Mouse (Mus musculus) limb, embryonic 14.5 days (tissue): ENCODE results near the gene Cald1. TPM values are rescaled to one million over a fixed set of nuclear protein-coding genes. Genes with fewer than 3 reads are reported as not detected.

Source experiments
- ATAC-seq: fragments of 200-750 bp; cut with Nextera tagmentation; 2 replicates; pipeline ENCODE4 v1.8.0; 2017; ENCODE audit warnings: low read depth, moderate number of reproducible peaks, moderate TSS enrichment; ENCODE audit not compliant: low FRiP score
- DNase-seq: peaks from one replicate; pipeline ENCODE4 v3.0.0-alpha.2; 2015; ENCODE audit warnings: low spot score
- H3K27ac ChIP-seq: fragments of 300-500 bp; sonication (generic); replicated peaks from 2 replicates; pipeline ENCODE4 v1.5.1; 2014; ENCODE audit warnings: low read depth, mild to moderate bottlenecking, low read length, moderate library complexity, mixed read lengths
- H3K27me3 ChIP-seq: fragments of 300-500 bp; sonication (generic); 2 replicates; pipeline ENCODE4 v1.6.1; 2014; ENCODE audit warnings: low read length, mixed read lengths; ENCODE audit not compliant: control insufficient read depth, insufficient read depth
- H3K36me3 ChIP-seq: fragments of 300-500 bp; sonication (generic); 2 replicates; pipeline ENCODE4 v1.6.1; 2014; ENCODE audit warnings: mild to moderate bottlenecking, low read length, moderate library complexity, mixed read lengths; ENCODE audit not compliant: control insufficient read depth, insufficient read depth
- H3K4me1 ChIP-seq: fragments of 300-500 bp; sonication (generic); 2 replicates; pipeline ENCODE4 v1.6.1; 2014; ENCODE audit warnings: antibody characterized with exemption, low read length, mixed read lengths; ENCODE audit not compliant: control insufficient read depth, insufficient read depth
- H3K4me2 ChIP-seq: fragments of 300-500 bp; sonication (generic); replicated peaks from 2 replicates; pipeline ENCODE4 v1.6.1; 2014; ENCODE audit warnings: low read depth, mild to moderate bottlenecking, low read length, moderate library complexity; ENCODE audit not compliant: severe bottlenecking
- H3K4me3 ChIP-seq: fragments of 300-500 bp; sonication (generic); replicated peaks from 2 replicates; pipeline ENCODE4 v1.5.1; 2014; ENCODE audit warnings: low read length
- H3K9ac ChIP-seq: fragments of 300-500 bp; sonication (generic); 2 replicates; pipeline ENCODE4 v1.6.1; 2014; ENCODE audit warnings: mild to moderate bottlenecking, low read depth, low read length, moderate library complexity; ENCODE audit not compliant: severe bottlenecking
- H3K9me3 ChIP-seq: fragments of 300-500 bp; sonication (generic); 2 replicates; pipeline ENCODE4 v1.6.1; 2016; ENCODE audit warnings: low read length; ENCODE audit not compliant: control insufficient read depth
- POLR2A ChIP-seq: fragments of 200-500 bp; IDR thresholded peaks from 2 replicates; pipeline ENCODE4 v1.8.0; 2012; ENCODE audit warnings: inconsistent platforms, mild to moderate bottlenecking, moderate library complexity, borderline replicate concordance; ENCODE audit not compliant: insufficient read depth, insufficient read length; ENCODE audit errors: extremely low read depth
- WGBS: fragments of 180-500 bp; shearing (Covaris S2); extraction: QIAGEN DNeasy Blood & Tissue Kit; methylation state at CpG from one replicate; pipeline ENCODE4 v1.1.7; 2014; 5-methylcytosine and 5-hydroxymethylcytosine counted together
- polyA plus RNA-seq, 2 experiments: library from polyadenylated mRNA; depleted of rRNA in 1 of 2; stranded (reverse) in 1 of 2; unstranded in 1 of 2; fragments of >200 nt; fragmentation: Nextera tagmentation in 1 of 2; extraction: Ambion mirVana in 1 of 2; gene quantifications; 2 replicates each; pipeline versions ENCODE4 v1.2.1 to v1.2.3; 2012 to 2014

Gene Cald1
- polyA plus RNA-seq, 2 experiments: 127 to 231 TPM

- DNase-seq: no peak
- Histone ChIP-seq H3K9me3 (no peaks in the 10 kb centered on the region), H3K4me1 (peaks cover 10% of the 10 kb centered on the region), H3K9ac (no peak overlapping the region), H3K27ac (no peak overlapping the region), H3K4me2 (no peak overlapping the region), H3K36me3 (no peaks in the 10 kb centered on the region; the same call in 1 of the 2 replicates), H3K4me3 (no peak overlapping the region), H3K27me3 (no peaks in the 10 kb centered on the region)
- WGBS: 89% methylated on average over 5 of the region's 5 CpGs
- TF ChIP-seq POLR2A: no peak
- ATAC-seq: no peak
These were observed 60.5 kb downstream of the Cald1 start for GRCm38 (mm10) chr6:34658791-34659190.

GRCm38 (mm10) chr6:34660724-34661123 lies 62.4 kb downstream of the Cald1 start:
- DNase-seq (peak; percentile 60), ATAC-seq (no peak)
- Histone ChIP-seq H3K27me3 (no peaks in the 10 kb centered on the region), H3K9me3 (no peaks in the 10 kb centered on the region), H3K27ac (0 out of 2 replicates have a peak overlapping the region, but pooled peaks have one; percentile 10), H3K4me3 (no peak overlapping the region), H3K9ac (no peak overlapping the region), H3K36me3 (no peaks in the 10 kb centered on the region; the same call in 1 of the 2 replicates), H3K4me1 (peaks cover 13% of the 10 kb centered on the region), H3K4me2 (no peak overlapping the region)
- WGBS: 33% methylated on average over 8 of the region's 8 CpGs
- no peak for TF ChIP-seq POLR2A

- no peak for TF ChIP-seq POLR2A
- DNase-seq (no peak), ATAC-seq (no peak)
- H3K27ac ChIP-seq: no peak overlapping the region
- H3K36me3 ChIP-seq: no peaks in the 10 kb centered on the region; the same call in 1 of the 2 replicates
- peaks cover 13% of the 10 kb centered on the region for H3K4me1 ChIP-seq
- no peaks in the 10 kb centered on the region for H3K9me3 ChIP-seq
- WGBS: 71% methylated on average over 6 of the region's 6 CpGs
- H3K4me2 ChIP-seq: no peak overlapping the region
- H3K4me3 ChIP-seq: no peak overlapping the region
- no peaks in the 10 kb centered on the region for H3K27me3 ChIP-seq
- no peak overlapping the region for H3K9ac ChIP-seq
These were observed 64.3 kb downstream of the Cald1 start for GRCm38 (mm10) chr6:34662626-34663025.

- DNase-seq (no peak), ATAC-seq (no peak)
- Histone ChIP-seq H3K27ac (0 out of 2 replicates have a peak overlapping the region, but pooled peaks have one; percentile 39), H3K9ac (no peak overlapping the region), H3K4me1 (peaks cover 13% of the 10 kb centered on the region), H3K36me3 (no peaks in the 10 kb centered on the region; the same call in 1 of the 2 replicates), H3K27me3 (no peaks in the 10 kb centered on the region), H3K4me3 (no peak overlapping the region), H3K4me2 (no peak overlapping the region), H3K9me3 (no peaks in the 10 kb centered on the region)
- WGBS: 84% methylated on average over 4 of the region's 4 CpGs
- TF ChIP-seq POLR2A: no peak
These were observed 66.0 kb downstream of the Cald1 start for GRCm38 (mm10) chr6:34664291-34664690.

- H3K4me2 ChIP-seq: no peak overlapping the region
- no peak for TF ChIP-seq POLR2A
- no peaks in the 10 kb centered on the region for H3K9me3 ChIP-seq
- H3K9ac ChIP-seq: no peak overlapping the region
- no peaks in the 10 kb centered on the region; the same call in 1 of the 2 replicates for H3K36me3 ChIP-seq
- H3K4me1 ChIP-seq: peaks cover 13% of the 10 kb centered on the region
- 0 out of 2 replicates have a peak overlapping the region, but pooled peaks have one; percentile 39 for H3K27ac ChIP-seq
- H3K27me3 ChIP-seq: no peaks in the 10 kb centered on the region
- WGBS: 61% methylated on average over 5 of the region's 5 CpGs
- no peak for ATAC-seq
- no peak for DNase-seq
- H3K4me3 ChIP-seq: no peak overlapping the region
These were observed 66.4 kb downstream of the Cald1 start for GRCm38 (mm10) chr6:34664749-34665148.
